Mouse (Mus musculus): ENCODE measurements at regions not wholly inside any gene's neighbourhood (a gene's known extent, or its start where the extent isn't known, plus 50 kb on each side); places are given as distances from the start of the nearest gene placed in this dataset.

DNA sequence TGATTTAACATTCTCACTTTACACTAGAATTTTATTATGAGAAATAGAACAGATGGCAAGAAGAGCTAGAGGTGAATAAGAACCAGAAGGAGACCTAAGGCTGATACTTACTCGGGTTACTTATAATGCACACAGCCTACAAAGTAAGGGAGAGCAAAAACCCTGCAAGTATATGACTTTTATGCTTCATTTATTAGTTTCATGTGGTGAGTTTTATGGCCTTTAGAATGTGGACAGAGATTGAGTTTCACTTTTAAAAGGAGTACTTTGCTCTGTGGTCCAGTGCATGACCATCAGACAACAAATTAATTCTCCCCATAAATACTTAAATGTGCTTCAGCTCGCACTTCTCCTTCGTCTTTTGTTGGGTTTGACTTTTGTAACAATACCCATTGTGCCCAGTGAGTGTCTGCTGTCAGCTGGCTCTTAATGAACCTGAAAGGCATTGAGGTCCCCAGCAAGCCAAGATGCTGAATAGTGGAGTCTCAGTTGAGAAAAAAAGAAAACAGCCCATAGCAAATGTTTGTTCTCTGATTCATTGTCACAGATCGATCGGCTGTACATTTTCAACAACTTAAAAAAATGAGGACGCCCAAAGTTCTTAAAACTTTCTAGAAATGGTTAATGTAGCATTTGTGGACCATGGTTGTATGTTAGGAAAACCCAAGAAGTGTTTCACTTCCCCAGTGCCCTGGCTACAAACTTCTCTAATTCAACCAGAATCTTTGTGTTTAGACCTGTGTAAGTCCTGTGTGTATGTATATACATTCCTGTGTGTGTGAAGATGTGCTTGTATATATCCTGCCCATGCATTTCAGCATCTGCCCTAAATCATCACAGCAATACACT is 194.5 kb downstream of the Gm5426 start:
- DNase-seq (ENCODE audit: low read depth) = no peak
- TF ChIP-seq CTCF (IDR thresholded peaks at IDR 0.05; ENCODE audit: borderline replicate concordance, extremely low read depth, insufficient read depth, insufficient read length) (no peak), POLR2A (IDR thresholded peaks at IDR 0.05; ENCODE audit: borderline replicate concordance, extremely low read depth, insufficient read depth, insufficient read length, poor library complexity, severe bottlenecking) (no peak)

DNA sequence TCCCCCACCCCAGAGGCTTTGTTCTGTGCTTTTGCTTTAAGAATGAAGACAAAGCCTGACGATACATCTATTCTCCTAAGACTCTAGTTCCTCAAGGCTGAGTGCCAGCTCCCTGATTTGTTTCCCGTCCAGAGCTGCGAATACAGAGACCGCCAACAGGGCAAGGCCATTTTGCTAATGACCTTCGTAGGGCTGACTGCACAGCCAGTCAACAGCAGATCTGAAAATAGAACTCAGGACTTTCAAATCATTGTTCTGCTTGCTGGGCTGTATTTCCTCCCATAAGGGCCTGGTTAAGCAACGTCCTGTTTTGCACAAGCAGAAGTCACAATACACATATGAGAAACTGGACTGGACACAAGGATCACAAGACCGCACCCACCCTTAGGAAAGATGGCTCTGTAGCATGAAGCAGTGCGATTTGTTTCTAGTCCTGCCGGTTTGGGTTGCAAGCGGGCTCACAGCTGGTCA is 196.4 kb downstream of the Gm5426 start:
- TF ChIP-seq CTCF (IDR thresholded peaks at IDR 0.05; ENCODE audit: borderline replicate concordance, extremely low read depth, insufficient read depth, insufficient read length) = no peak
- DNase-seq (ENCODE audit: low read depth) = peak; percentile 53

DNA sequence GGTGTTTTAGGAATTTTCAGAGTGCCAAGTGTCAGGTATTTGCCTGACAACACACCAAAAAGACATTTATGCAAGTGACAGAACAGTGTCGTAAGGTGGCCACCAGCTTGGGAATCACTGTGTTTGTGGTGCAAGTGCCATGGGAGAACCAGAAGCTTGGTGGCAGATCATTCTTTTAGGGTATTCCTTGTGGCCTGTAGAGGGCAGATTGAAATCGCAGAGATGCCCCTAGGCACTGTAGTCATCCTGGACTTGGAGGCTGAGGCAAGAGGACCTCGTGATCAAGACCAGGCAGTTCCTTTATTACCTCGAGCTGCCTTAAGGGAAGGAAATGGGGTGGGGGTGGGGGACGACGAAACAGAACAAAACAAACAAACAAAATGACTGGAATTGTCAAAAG is 196.8 kb downstream of the Gm5426 start:
- peak; percentile 23 for DNase-seq (ENCODE audit: low read depth)
- no peak for TF ChIP-seq POLR2A (IDR thresholded peaks at IDR 0.05; ENCODE audit: borderline replicate concordance, extremely low read depth, insufficient read depth, insufficient read length, poor library complexity, severe bottlenecking)
- TF ChIP-seq CTCF (IDR thresholded peaks at IDR 0.05; ENCODE audit: borderline replicate concordance, extremely low read depth, insufficient read depth, insufficient read length) = no peak

DNA sequence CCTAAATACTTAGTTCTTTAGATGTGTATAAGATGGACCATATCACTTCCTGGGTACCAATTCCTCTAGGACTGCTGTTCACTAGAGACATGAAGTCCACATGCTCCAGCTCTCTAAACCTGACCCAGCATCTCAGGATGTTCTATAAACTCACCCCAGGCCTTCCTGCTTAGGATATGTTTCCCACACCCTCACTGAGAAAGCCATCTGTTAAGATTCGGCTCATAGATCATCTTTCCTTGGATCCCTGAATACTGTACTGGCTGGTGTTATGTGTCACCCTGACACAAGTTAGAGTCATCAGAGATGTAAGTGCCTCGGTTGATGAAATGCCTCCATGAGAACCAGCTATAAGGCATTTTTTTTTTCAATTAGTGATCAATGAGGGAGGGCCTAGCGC is 199.9 kb downstream of the Gm5426 start:
- no peak for TF ChIP-seq POLR2A (IDR thresholded peaks at IDR 0.05; ENCODE audit: borderline replicate concordance, extremely low read depth, insufficient read depth, insufficient read length, poor library complexity, severe bottlenecking)
- no peak for TF ChIP-seq CTCF (IDR thresholded peaks at IDR 0.05; ENCODE audit: borderline replicate concordance, extremely low read depth, insufficient read depth, insufficient read length)
- DNase-seq (ENCODE audit: low read depth) = no peak

DNA sequence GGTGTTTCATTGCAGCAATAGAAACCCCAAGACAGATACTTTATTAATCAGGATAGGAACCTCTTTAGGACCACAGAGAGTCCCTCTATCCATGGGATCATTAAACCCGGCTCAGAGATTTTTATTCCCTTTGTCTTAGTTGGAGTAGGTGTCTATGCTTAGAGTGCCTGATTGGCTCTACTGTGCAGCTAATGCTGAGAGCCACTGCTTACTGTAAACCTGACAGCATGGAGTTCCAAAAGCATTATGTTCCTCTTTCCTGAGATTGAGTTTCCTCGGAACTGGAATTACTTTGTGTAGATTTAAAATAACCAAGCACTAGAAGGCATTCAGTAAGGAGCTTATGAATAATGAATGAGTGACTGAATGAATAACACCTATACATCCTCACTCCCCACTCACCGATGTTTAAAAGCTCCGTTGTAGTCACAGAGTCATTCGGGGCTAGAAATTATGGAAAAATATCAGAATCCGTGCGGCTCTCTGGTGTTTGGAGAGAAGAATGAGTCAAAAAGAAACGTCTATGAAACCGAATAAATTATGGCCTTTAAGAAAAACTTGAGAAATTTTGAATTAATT is 200.8 kb downstream of the Gm5426 start:
- no peak for TF ChIP-seq POLR2A (IDR thresholded peaks at IDR 0.05; ENCODE audit: borderline replicate concordance, extremely low read depth, insufficient read depth, insufficient read length, poor library complexity, severe bottlenecking)
- TF ChIP-seq CTCF (IDR thresholded peaks at IDR 0.05; ENCODE audit: borderline replicate concordance, extremely low read depth, insufficient read depth, insufficient read length) = no peak
- DNase-seq (ENCODE audit: low read depth) = peak; percentile 57

DNA sequence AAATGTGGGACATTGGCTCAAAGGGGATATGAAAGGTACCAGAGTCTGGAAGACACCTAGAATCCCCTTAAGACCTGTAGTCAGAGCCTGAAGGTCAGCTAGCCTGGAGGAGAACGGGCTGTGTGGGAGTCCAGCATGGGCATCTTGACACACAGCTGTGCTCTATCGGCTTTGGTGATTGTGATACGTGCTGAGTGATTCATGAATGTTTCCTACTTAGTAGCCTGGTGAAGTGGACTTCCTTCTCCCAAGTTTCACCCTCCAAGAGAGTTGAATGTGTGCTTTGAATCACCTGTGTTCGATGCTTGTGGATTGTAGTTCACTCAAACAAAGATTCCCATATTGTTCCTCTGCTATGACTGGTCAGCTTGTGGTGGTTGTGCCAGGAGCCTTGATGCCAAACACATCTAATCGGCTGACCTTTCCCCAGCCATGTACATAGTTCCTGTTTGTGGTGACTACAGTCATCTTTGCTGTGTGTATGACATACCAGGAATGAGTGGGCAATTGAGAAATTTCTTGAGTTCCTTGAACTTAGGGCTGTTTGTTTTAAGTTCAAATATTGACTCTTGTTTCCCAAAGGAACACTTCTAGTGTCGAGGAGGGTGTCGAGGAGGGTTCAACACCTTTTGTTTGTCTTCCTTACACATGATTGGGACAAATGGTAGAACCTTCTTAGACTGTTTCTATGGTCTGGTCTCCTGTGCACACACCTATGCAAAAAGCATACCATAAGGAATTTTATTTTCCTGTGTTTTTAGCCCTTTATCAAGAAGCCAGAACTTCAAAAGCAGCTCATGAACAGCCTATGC is 201.6 kb downstream of the Gm5426 start:
- TF ChIP-seq POLR2A (IDR thresholded peaks at IDR 0.05; ENCODE audit: borderline replicate concordance, extremely low read depth, insufficient read depth, insufficient read length, poor library complexity, severe bottlenecking) = no peak
- TF ChIP-seq CTCF (IDR thresholded peaks at IDR 0.05; ENCODE audit: borderline replicate concordance, extremely low read depth, insufficient read depth, insufficient read length) = no peak
- DNase-seq (ENCODE audit: low read depth) = no peak

DNA sequence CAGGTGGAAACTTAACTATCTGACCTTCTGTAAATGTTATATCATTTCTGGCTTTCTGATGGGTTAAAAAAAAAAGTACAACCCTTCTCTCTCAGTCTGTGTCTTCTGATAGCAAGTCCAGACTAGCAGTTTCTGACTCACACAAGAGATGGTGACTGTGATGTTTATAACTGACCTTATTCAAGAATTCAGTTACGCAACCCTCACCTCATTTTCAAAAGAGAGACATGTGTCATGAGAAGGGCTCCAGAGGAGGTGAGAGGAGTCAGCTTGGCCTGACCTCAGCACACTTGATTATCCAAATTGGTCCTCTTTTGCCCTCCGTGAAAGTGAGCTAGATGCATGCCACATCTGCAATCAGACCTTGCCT is 202.2 kb downstream of the Gm5426 start:
- no peak for TF ChIP-seq CTCF (IDR thresholded peaks at IDR 0.05; ENCODE audit: borderline replicate concordance, extremely low read depth, insufficient read depth, insufficient read length)
- TF ChIP-seq POLR2A (IDR thresholded peaks at IDR 0.05; ENCODE audit: borderline replicate concordance, extremely low read depth, insufficient read depth, insufficient read length, poor library complexity, severe bottlenecking) = no peak
- no peak for DNase-seq (ENCODE audit: low read depth)

DNA sequence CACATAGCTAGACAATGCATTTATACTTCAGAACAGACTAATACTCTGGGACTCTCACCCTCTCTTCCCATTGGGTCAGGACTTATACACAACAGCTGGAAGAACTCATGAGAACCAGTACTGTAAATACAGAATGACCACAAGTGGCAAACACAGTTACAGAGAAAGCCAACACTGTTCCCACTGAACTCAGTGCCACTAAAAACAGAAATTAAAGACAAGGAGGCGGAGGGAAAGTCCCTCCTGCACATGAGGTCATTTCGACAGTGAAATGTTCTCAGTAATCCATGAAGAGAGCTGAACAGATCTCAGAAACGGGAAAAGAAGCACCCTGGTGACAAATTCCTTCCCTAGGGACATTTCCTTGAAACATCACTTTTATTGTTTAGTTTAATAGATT is 206.1 kb downstream of the Gm5426 start:
- no peak for DNase-seq (ENCODE audit: low read depth)
- TF ChIP-seq POLR2A (IDR thresholded peaks at IDR 0.05; ENCODE audit: borderline replicate concordance, extremely low read depth, insufficient read depth, insufficient read length, poor library complexity, severe bottlenecking) = no peak
- no peak for TF ChIP-seq CTCF (IDR thresholded peaks at IDR 0.05; ENCODE audit: borderline replicate concordance, extremely low read depth, insufficient read depth, insufficient read length)

DNA sequence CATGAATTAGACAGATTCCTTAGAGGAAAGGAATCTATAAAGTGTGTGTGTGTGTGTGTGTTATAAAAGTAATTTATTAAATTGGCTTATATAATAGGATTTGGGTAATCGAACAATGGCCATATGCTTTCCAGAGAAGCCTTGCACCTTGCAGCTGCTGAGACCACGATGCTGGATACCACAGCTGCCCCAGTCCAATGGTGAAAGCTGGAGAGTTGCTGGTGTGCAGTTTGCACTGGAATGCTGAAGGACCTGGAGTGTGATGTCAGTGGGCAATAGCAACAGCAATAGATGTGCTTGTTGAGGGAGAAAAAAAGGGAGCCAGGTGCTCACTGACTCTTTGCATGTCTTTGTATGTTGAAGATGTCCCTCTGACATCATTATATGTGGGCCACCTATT is 207.3 kb downstream of the Gm5426 start:
- no peak for TF ChIP-seq POLR2A (IDR thresholded peaks at IDR 0.05; ENCODE audit: borderline replicate concordance, extremely low read depth, insufficient read depth, insufficient read length, poor library complexity, severe bottlenecking)
- no peak for TF ChIP-seq CTCF (IDR thresholded peaks at IDR 0.05; ENCODE audit: borderline replicate concordance, extremely low read depth, insufficient read depth, insufficient read length)

DNA sequence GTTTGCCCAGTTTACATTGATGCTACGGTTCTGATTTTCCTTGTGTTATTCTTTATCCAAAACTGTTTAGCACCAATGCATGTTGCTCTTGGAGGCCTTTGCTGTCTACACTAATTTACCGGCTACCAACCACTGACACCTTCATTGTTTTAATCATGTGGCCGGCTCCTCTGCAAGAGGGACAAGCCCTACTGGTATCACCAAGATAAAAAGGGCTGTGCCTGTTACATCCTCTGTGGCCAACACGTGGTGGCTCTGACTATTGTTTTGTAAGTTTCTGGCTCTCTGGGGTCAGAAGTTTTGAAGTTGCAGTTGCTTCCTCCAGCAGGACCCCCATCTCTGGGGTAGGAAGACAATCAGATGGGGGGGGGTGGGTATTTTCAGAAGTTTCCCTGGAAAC is 214.3 kb downstream of the Gm5426 start:
- DNase-seq (ENCODE audit: low read depth) = no peak
- TF ChIP-seq CTCF (IDR thresholded peaks at IDR 0.05; ENCODE audit: borderline replicate concordance, extremely low read depth, insufficient read depth, insufficient read length) (no peak), POLR2A (IDR thresholded peaks at IDR 0.05; ENCODE audit: borderline replicate concordance, extremely low read depth, insufficient read depth, insufficient read length, poor library complexity, severe bottlenecking) (no peak)

More for the DNA sequence above, 207.3 kb downstream of the Gm5426 start:
- DNase-seq (ENCODE audit: low read depth) = no peak

DNA sequence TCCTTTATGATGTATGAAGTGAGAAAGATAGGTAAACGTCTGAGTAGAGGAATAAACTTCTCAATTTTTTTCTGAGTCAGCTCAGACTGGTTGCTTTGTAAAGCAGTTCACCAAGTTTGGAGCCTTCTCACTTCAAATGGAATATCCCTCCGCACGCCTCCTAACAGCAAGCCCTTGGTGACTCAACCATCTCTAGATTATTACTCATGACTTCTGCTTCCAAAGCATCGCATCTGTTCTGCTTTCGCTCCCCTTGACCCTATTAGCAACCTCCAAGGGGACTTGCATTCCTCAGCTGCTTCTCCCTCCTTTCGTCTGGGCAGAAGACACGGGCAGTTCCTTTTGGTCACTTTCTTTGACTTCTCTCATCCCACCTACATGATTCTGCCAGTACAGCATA is 214.9 kb downstream of the Gm5426 start:
- no peak for DNase-seq (ENCODE audit: low read depth)
- TF ChIP-seq POLR2A (IDR thresholded peaks at IDR 0.05; ENCODE audit: borderline replicate concordance, extremely low read depth, insufficient read depth, insufficient read length, poor library complexity, severe bottlenecking) (no peak), CTCF (IDR thresholded peaks at IDR 0.05; ENCODE audit: borderline replicate concordance, extremely low read depth, insufficient read depth, insufficient read length) (no peak)
